Mouse (Mus musculus): ENCODE data around the gene Car3. TPM values are rescaled to one million over a fixed set of nuclear protein-coding genes. Genes with fewer than 3 reads are reported as not detected.

The Car3 gene
- polyA plus RNA-seq, 1 experiment from 2014 or later: 39.0 TPM

DNA sequence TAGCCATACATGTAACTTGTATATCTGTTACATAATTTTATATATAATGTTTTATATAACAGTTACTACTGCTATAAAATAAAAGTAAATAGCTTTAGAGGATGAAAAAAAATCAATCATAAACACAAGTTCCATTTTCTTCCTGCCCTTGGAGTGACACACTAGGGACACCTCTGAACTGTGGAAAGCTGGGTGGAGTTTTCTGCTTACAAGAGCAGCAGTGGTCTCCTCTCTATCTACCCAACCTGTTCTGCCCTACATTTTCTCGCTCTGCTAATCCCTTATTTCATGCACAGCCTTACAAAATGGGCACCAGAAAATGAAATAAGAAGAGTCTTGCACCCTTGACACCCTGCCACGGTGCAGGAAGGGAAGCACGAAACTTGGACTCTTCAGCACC, 16.0 kb downstream of the Car3 start:
- Histone ChIP-seq H3K27me3 (ENCODE audit: insufficient read depth, low read length) (no peaks in the 10 kb centered on the region), H3K9ac (replicated peaks) (0 out of 2 replicates have a peak overlapping the region, but pooled peaks have one; percentile 5), H3K4me2 (ENCODE audit: low read depth, low read length) (peak overlapping the region; percentile 6), H3K36me3 (replicated peaks; ENCODE audit: insufficient read depth, low read length) (no peaks in the 10 kb centered on the region), H3K4me1 (ENCODE audit: insufficient read depth) (peaks cover 28% of the 10 kb centered on the region), H3K9me3 (ENCODE audit: low read length) (no peaks in the 10 kb centered on the region), H3K4me3 (ENCODE audit: low read depth, low read length) (no peak overlapping the region), H3K27ac (ENCODE audit: low read depth) (peak overlapping the region; percentile 95)
- peak; percentile 35 for ATAC-seq
- 62% methylated on average over 3 of the region's 3 CpGs for WGBS (ENCODE audit: insufficient replicate concordance)
- TF ChIP-seq EP300 (IDR thresholded peaks at IDR 0.05; ENCODE audit: low read depth) (no peak), CTCF (IDR thresholded peaks at IDR 0.05; ENCODE audit: low read depth) (no peak)
- no peak for DNase-seq

DNA sequence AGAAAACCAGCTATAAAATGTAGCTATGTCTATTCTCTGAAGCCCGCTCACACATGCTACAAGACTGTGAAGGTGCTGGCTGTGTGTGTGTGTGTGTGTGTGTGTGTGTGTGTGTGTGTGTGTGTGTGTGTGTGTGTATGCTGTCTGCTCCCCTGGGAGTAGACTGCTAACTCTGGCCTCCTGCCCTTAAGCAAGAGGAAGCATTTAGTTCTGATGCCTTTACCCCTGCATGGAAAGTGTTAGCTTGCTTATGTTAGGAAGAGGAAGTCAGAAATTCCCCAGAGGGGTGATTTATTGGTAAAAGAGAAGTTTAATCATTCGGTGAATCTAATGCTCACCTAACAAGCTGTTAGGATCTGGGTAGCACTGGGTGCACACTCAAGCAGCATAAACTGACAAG, 17.0 kb downstream of the Car3 start:
- peaks cover 28% of the 10 kb centered on the region for H3K4me1 ChIP-seq (ENCODE audit: insufficient read depth)
- no peaks in the 10 kb centered on the region for H3K27me3 ChIP-seq (ENCODE audit: insufficient read depth, low read length)
- no peak for TF ChIP-seq EP300 (IDR thresholded peaks at IDR 0.05; ENCODE audit: low read depth)
- TF ChIP-seq CTCF (IDR thresholded peaks at IDR 0.05; ENCODE audit: low read depth): no peak
- H3K27ac ChIP-seq (ENCODE audit: low read depth): peak overlapping the region; percentile 95
- H3K4me3 ChIP-seq (ENCODE audit: low read depth, low read length): no peak overlapping the region
- H3K9me3 ChIP-seq (ENCODE audit: low read length): no peaks in the 10 kb centered on the region
- ATAC-seq (no peak), DNase-seq (no peak)
- H3K4me2 ChIP-seq (ENCODE audit: low read depth, low read length): peak overlapping the region; percentile 33; the same call in 1 of the 2 replicates
- WGBS (ENCODE audit: insufficient replicate concordance): 45% methylated on average over 2 of the region's 2 CpGs
- H3K36me3 ChIP-seq (replicated peaks; ENCODE audit: insufficient read depth, low read length): no peaks in the 10 kb centered on the region
- no peak overlapping the region for H3K9ac ChIP-seq (replicated peaks)

DNA sequence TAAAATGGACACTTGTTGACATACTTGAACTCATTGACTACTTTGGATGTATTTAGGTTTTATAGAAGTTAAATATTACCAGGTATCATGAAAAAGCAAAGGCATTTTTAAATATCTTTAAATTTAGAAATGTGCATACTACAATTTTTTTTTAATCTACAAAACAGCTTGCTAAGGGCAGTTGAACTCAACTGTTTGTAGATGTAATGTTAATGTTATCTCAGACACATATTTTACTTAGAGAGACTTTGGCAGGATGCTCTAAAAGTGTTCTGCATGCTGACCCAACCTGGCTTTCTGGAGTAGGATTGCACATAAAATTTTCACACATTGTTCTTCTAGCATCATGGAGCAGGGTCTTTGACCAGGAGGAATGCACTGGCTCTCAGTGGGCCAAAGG, 18.7 kb downstream of the Car3 start:
- DNase-seq: no peak
- H3K9me3 ChIP-seq (ENCODE audit: low read length): no peaks in the 10 kb centered on the region
- no peak overlapping the region for H3K4me3 ChIP-seq (ENCODE audit: low read depth, low read length)
- ATAC-seq: no peak
- no peak overlapping the region for H3K9ac ChIP-seq (replicated peaks)
- no peak overlapping the region for H3K4me2 ChIP-seq (ENCODE audit: low read depth, low read length)
- no peaks in the 10 kb centered on the region for H3K27me3 ChIP-seq (ENCODE audit: insufficient read depth, low read length)
- peak; percentile 56; the same call in 1 of the 2 replicates for TF ChIP-seq EP300 (IDR thresholded peaks at IDR 0.05; ENCODE audit: low read depth)
- no peak for TF ChIP-seq CTCF (IDR thresholded peaks at IDR 0.05; ENCODE audit: low read depth)
- no peaks in the 10 kb centered on the region for H3K36me3 ChIP-seq (replicated peaks; ENCODE audit: insufficient read depth, low read length)
- peaks cover 17% of the 10 kb centered on the region for H3K4me1 ChIP-seq (ENCODE audit: insufficient read depth)
- H3K27ac ChIP-seq (ENCODE audit: low read depth): peak overlapping the region; percentile 17; the same call in 1 of the 2 replicates

DNA sequence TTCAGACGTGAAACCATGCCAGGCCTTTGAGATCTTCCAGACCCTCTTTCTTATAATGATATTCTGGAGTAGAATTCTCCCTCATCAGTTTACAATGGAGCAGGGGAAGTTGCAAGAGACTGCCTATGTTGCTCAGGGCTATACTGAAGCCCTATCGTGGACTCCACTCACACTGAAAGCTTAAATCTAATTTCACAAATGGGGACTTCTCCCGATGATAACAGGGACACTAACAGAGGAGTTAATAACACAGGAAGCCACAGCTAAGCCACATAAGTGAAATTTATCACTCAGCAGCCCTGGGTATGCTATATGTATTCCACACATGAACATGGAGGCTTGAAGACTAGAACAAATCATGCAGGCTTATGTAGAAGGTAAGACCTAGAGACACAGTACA, 19.4 kb downstream of the Car3 start:
- H3K27me3 ChIP-seq (ENCODE audit: insufficient read depth, low read length): no peaks in the 10 kb centered on the region
- no peak for DNase-seq
- peaks cover 16% of the 10 kb centered on the region for H3K4me1 ChIP-seq (ENCODE audit: insufficient read depth)
- H3K4me2 ChIP-seq (ENCODE audit: low read depth, low read length): peak overlapping the region; percentile 5
- H3K36me3 ChIP-seq (replicated peaks; ENCODE audit: insufficient read depth, low read length): no peaks in the 10 kb centered on the region
- TF ChIP-seq EP300 (IDR thresholded peaks at IDR 0.05; ENCODE audit: low read depth) (peak; percentile 72; the same call in 1 of the 2 replicates), CTCF (IDR thresholded peaks at IDR 0.05; ENCODE audit: low read depth) (no peak)
- H3K27ac ChIP-seq (ENCODE audit: low read depth): peak overlapping the region; percentile 66
- no peaks in the 10 kb centered on the region for H3K9me3 ChIP-seq (ENCODE audit: low read length)
- ATAC-seq: no peak
- no peak overlapping the region for H3K4me3 ChIP-seq (ENCODE audit: low read depth, low read length)
- peak overlapping the region; percentile 23; the same call in 1 of the 2 replicates for H3K9ac ChIP-seq (replicated peaks)
- 39% methylated on average over 3 of the region's 3 CpGs for WGBS (ENCODE audit: insufficient replicate concordance)

DNA sequence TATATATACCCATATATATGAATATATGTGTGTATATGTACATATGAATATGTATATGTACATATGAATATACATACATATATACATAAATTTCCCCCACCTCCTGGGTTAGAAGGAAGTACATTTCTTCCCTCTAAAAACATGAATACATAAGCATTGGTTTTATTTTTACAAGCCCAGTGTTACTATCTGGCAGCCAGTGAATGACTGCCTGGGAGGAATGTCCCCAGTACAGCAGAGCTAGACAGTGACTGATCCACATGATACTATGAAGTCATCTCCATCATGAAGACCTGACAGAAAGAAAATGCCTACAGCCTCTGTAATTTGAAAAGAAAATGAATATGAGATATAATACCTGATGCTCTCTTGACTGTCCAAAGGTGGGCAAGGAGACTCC, 21.5 kb downstream of the Car3 start:
- peaks cover 16% of the 10 kb centered on the region for H3K4me1 ChIP-seq (ENCODE audit: insufficient read depth)
- DNase-seq: no peak
- H3K4me3 ChIP-seq (ENCODE audit: low read depth, low read length): peak overlapping the region; percentile 88
- H3K4me2 ChIP-seq (ENCODE audit: low read depth, low read length): peak overlapping the region; percentile 84
- peaks cover 15% of the 10 kb centered on the region for H3K36me3 ChIP-seq (replicated peaks; ENCODE audit: insufficient read depth, low read length)
- no peak overlapping the region for H3K27ac ChIP-seq (ENCODE audit: low read depth)
- H3K9me3 ChIP-seq (ENCODE audit: low read length): no peaks in the 10 kb centered on the region
- H3K27me3 ChIP-seq (ENCODE audit: insufficient read depth, low read length): no peaks in the 10 kb centered on the region
- no peak for ATAC-seq
- TF ChIP-seq CTCF (IDR thresholded peaks at IDR 0.05; ENCODE audit: low read depth): no peak
- TF ChIP-seq EP300 (IDR thresholded peaks at IDR 0.05; ENCODE audit: low read depth): no peak
- 0 out of 2 replicates have a peak overlapping the region, but pooled peaks have one; percentile 8 for H3K9ac ChIP-seq (replicated peaks)

DNA sequence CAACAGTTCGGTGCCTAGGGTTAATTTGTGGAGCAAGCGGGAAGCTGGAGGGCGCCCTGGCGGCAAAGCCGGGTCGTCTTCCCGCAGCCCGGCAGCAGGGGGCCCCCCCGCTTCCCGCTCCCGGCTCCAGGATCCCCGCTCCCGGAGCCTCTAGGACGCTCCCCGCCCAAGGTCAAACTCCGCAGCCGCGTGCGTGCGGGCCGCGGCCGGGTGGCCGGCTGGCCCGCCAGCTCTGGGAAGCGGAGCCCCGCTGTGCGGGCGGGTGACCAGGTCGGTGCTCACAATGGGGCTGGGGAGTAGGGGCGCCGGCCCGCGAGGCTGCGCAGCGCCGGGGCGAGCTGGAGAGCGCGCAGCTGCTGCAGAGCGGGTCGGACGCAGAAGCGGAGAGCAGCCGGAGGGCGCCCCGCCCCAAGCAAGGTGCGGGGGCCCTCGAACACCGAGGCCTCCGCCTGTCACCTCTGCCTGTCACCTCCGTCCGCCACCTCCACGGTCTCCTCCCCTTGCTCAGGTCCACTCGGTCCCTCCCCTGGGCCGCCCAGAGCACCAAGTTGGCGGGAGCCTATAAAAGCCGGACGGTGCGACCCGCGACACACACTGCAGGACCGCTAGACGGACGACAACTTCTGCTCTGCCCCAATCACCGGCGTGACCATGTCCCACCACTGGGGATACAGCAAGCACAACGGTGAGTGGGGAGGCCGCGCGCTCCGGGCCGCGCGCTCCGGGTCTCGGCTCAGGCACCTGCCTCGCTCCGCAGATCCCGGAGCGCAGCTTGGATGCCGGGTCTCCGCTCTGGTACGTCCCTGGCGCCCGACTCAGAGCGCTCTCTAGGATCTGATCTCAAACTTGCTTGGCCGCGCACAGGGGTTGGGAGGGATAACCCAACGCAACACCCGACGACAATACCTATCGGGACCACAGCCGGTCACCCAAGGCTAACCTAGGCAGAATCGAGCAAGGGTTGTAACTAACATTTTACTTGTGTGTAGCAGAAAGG, 23.1 kb downstream of the Car3 start, which contains the start of gene Car2:
Gene Car2 (plus strand): TSS at position 172 of the 997 bp plus-strand sequence.
- DNase-seq (peak; percentile 90), ATAC-seq (peak; percentile 91)
- peak within 1 kb of the TSS; percentile 97 for H3K27ac ChIP-seq (ENCODE audit: low read depth)
- H3K36me3 ChIP-seq (replicated peaks; ENCODE audit: insufficient read depth, low read length): peaks cover 19% of the 10 kb centered on the region
- H3K9ac ChIP-seq (replicated peaks): peak within 1 kb of the TSS; percentile 90
- H3K4me3 ChIP-seq (ENCODE audit: low read depth, low read length): peak within 1 kb of the TSS; percentile 88
- H3K4me2 ChIP-seq (ENCODE audit: low read depth, low read length): peak within 1 kb of the TSS; percentile 84
- H3K9me3 ChIP-seq (ENCODE audit: low read length): no peaks in the 10 kb centered on the region
- no peak; the same call in 1 of the 2 replicates for TF ChIP-seq EP300 (IDR thresholded peaks at IDR 0.05; ENCODE audit: low read depth)
- peak; percentile 68 for TF ChIP-seq CTCF (IDR thresholded peaks at IDR 0.05; ENCODE audit: low read depth)
- H3K27me3 ChIP-seq (ENCODE audit: insufficient read depth, low read length): no peaks in the 10 kb centered on the region
- H3K4me1 ChIP-seq (ENCODE audit: insufficient read depth): peaks cover 13% of the 10 kb centered on the region; the same call in 1 of the 2 replicates
- WGBS (ENCODE audit: insufficient replicate concordance): under 1% methylated on average over 93 of the region's 95 CpGs

All from liver, postnatal 0 days (tissue).